Mouse (Mus musculus) hindbrain, embryonic 12.5 days (tissue): ENCODE results near the gene Il10. TPM values are rescaled to one million over a fixed set of nuclear protein-coding genes. Genes with fewer than 3 reads are reported as not detected.

Experiments used
- polyA plus RNA-seq: library from polyadenylated mRNA; unstranded; fragments of >200 nt; fragmentation: Nextera tagmentation; extraction: Ambion mirVana; gene quantifications from 2 replicates; pipeline ENCODE4 v1.2.1, GENCODE M21; 2016

Gene Il10
- polyA plus RNA-seq, 1 experiment from 2014 or later = not detected

Other genes with a start within 250 kb of the Il10 start
- not detected in 2 replicates for gene Fcamr, start 218.9 kb upstream of the Il10 start, polyA plus RNA-seq
- not detected in 2 replicates for gene Pigr, start 193.2 kb upstream of the Il10 start, polyA plus RNA-seq
- not detected in 2 replicates for gene Fcmr, start 154.2 kb upstream of the Il10 start, polyA plus RNA-seq
- not detected in 2 replicates for gene Il24, start 132.4 kb upstream of the Il10 start, polyA plus RNA-seq
- not detected in 2 replicates for gene Il20, start 108.4 kb upstream of the Il10 start, polyA plus RNA-seq
- not detected in 2 replicates for gene Il19, start 79.7 kb upstream of the Il10 start, polyA plus RNA-seq
- gene Mapkapk2, start 78.0 kb downstream of the Il10 start, polyA plus RNA-seq = 50.3 and 52.4 TPM in 2 replicates
- 14.1 and 14.3 TPM in 2 replicates for gene Dyrk3, start 118.5 kb downstream of the Il10 start, polyA plus RNA-seq
- 53.1 and 55.5 TPM in 2 replicates for gene Eif2d, start 133.3 kb downstream of the Il10 start, polyA plus RNA-seq
- gene Rassf5, start 225.4 kb downstream of the Il10 start, polyA plus RNA-seq = 1.8 and 2.4 TPM in 2 replicates